Mouse (Mus musculus): ENCODE measurements around the gene Tsc1.

Gene Tsc1

DNA sequence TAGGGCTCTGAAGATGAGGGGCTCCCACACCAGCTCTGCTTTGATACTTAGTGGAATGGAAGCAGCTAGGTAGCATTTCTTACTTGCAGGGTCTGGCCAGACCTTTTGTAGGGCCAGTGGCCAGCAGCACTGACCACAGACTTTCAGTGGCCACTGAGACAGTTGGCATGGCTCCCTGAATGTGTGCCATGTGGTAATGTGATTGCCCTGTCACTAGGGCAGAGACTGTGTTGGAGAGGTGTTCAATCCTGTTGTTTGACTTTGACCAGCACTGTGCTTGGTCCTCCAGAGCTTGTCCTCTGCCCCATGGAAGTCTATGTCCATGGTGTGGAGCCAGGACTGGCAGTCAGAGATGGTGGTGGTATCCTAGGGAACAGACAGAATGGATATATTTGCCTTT lies 9.5 kb downstream of the Tsc1 start:
- no peak for DNase-seq (ENCODE audit: low read depth)

DNA sequence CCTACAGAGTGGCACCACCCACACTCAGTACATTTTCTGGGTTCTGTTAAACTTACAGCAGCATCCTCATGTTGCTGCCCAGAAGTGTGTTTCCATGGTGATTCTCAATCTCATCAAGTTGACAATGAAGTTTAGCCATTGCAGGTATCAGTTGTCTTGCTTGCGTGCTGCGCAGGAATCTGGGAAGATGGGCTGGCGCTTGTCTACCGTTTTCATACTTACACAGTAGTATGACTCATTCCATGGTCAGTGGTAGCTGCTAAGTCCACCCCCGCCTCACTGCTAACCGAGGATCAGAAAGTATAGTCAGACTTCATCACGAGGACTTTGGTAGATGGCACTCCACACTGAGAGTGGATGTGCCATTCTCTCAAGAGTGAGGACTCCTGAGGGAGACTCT lies 12.3 kb downstream of the Tsc1 start:
- DNase-seq (ENCODE audit: low read depth) = peak; percentile 18

DNA sequence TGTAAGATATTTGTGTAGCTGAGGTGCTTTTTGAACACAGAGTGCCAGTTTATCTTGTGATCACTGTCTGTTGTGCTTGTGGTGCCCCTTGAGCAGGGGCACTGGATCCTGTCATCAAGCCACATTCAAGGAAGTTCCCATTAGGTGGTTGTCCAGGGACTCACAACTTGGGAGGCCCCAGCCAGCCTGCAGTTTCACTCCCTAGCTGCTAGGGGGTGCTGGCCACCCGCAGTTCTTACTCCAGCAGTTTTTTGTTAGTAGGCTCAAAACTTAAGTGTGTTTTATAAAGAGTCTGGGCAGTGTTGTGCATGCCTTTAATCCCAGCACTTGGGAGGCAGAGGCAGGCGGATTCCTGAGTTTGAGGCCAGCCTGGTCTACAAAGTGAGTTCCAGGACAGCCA lies 13.3 kb downstream of the Tsc1 start:
- peak; percentile 65 for DNase-seq (ENCODE audit: low read depth)

DNA sequence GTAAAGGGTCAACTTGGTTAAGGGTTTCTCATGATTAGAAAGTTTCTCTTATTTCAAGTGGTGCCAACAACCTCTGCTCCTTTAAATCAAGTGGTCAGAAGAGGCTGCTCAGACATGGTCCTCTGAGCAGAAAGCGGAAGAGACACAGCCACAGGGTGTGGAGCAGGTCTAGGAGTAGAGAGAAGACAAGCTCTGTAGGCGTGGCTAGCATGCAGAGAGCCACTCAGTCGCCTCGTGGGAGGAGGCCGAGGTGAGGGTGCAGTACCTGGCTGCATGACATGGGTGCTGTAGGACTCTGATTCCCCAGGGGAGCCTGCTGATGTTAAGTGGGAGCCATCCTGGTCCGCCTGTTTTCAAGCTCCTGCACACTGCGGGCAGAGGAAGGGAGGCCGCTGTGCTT lies 15.2 kb downstream of the Tsc1 start:
- DNase-seq (ENCODE audit: low read depth) = no peak

DNA sequence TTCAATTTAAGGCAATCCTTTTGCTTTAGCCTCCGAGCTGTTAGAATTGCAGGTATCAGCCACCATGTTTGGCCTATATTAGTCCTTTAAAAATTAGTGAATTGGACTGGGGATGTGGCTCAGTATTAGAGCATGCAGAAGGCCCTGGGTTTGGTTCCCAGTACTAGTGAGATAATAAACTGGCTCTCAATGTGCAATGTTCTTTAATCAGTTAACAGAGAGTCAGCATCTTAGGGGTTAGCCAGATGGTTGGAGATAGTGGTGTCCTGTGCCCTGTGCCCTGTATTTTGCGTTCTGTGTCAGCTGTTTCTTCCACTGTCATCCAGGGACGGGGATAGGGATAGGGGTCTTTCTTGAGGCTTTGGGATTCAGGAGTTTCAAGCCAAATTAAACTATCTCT lies 21.9 kb downstream of the Tsc1 start:
- DNase-seq (ENCODE audit: low read depth) = no peak

DNA sequence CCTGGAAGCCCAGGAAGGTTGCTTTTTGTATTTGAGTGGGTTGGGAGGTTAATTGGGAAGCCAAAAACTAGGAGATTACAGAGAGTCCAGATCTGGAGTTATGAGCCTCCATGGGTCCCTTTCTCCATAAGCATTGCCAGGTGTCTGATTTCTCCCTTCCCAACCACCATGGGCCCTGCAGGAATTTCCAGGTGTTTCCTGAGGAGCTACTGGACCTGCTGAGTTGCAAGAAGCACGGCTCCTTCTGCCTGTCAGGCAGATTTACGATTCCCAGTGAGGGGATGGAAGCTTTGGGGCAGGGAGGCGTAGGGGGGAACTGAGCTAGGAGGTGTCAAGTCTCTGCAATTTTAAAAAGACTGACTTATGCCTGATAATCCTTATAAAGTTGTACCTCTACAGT lies 24.8 kb downstream of the Tsc1 start:
- no peak for DNase-seq (ENCODE audit: low read depth)

DNA sequence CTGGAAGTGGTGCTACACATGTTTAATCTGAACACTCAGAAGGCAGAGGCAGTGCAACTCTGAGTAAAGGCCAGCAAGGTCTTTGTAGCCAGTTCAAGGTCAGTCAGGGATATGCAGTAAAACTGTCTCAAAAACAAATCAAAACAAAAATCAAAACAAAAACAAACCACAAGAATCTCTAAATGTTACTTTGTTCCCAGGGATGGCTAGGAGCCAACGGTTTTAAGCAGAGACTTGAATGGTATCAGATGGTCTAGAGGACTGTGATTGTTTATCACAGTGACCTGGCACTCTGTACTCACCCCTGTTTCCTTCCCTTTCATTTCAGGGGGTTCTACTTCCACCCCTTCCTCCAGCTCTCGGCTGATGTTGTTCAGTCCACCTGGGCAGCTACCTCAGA lies 30.4 kb downstream of the Tsc1 start:
- no peak for DNase-seq (ENCODE audit: low read depth)

DNA sequence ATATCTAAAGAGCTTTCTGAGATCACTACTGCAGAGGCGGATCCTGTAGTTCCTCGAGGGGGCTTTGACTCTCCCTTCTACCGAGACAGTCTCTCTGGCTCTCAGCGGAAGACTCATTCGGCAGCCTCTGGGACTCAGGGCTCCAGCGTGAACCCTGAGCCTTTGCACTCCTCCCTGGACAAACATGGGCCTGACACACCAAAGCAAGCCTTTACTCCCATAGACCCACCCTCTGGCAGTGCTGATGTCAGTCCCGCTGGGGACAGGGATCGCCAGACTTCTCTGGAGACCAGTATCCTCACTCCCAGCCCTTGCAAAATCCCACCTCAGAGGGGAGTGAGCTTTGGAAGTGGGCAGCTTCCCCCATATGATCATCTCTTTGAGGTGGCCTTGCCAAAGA lies 35.0 kb downstream of the Tsc1 start:
- DNase-seq (ENCODE audit: low read depth) = no peak

DNA sequence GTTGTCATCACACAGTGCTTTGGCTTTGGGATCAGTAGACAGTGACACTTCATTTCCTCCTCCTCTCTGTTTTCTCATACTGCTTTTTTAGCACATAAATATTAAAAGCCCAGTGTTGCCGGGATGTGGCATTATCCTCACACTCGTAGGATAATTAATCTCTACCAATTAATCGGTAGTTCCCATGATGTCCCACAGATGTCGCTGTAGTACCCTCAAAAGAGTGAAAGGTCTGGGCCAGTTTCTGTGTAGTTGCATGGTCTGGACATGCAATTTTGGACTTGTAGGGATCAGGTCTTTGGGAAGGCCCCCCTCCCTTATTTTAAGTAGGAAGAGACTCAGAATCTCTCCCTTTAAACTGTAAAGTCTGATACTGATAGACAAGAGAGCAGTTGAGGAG lies 39.7 kb downstream of the Tsc1 start:
- peak; percentile 44 for DNase-seq (ENCODE audit: low read depth)

DNA sequence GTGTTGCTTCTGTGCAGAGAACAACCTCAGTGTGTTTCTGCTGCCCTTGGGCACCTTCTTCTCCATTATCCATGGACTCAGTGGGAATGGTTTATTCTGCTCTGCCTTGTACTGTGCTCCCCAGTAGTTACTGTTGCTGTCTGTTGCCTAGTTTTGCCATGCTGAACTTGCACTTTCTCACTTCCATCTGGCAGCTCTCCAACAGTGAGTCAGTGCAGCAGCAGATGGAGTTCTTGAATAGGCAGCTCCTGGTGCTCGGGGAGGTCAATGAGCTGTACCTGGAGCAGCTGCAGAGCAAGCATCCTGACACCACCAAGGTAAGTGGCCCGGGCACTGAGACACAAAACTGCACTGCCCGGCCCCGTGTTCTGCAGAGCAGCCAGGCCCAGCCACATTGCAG lies 40.7 kb downstream of the Tsc1 start:
- DNase-seq (ENCODE audit: low read depth) = peak; percentile 43

DNA sequence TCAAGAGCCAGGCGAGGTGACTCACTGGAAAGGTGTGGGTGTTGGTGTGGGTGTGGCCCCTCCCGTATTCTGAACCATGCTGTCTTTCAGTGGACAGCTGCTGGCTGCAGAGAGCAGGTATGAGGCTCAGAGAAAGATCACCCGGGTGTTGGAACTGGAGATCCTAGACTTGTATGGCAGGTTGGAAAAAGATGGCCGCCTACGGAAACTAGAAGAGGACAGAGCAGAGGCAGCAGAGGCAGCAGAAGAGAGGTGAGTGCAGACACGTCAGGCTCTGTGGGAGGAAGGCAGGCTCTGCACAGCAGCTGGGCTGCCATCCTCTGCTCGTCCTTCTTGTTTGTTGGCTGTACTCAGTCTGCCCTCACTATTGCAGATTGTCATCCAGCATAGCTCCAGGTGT lies 44.9 kb downstream of the Tsc1 start:
- DNase-seq (ENCODE audit: low read depth) = no peak

DNA sequence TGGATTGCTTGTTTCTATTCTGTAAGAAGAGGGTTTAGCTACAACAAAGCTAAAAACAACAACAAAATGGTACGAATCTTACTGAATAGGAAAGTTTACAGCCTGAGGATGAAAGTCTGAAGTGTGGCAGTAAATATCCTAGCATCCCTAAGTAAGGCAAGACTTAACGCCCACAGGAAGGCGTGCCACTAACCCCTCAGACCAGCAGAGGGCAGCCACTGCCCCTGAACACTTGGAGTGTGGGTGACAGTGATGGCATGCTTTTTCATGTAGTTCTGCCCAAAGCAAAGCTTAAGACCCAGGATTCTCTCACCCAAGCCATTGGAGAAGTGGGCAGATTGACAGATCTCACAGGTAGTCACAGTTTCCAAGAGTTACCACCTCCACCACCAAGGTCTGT lies 47.4 kb downstream of the Tsc1 start:
- peak; percentile 64 for DNase-seq (ENCODE audit: low read depth)

DNA sequence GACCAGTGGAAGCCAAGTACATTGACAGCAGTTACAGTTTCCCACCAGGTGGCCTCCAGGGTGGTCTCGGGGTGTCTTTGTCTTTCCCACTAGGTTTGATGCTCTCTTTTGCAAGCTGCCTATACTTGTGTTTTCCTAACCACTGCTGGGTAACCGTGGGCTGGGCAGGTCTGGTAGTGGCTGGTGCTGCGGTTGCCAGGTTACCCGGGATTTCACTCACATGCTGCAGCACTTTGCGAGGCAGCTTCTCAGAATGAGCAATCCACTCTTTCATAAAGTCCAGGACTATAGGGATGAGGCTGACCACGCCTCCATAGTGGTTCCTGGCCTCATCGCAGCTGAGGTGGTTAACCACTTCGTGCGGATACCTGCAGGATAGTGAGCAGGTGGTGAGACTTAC lies 51.7 kb downstream of the Tsc1 start:
- no peak for DNase-seq (ENCODE audit: low read depth)

DNA sequence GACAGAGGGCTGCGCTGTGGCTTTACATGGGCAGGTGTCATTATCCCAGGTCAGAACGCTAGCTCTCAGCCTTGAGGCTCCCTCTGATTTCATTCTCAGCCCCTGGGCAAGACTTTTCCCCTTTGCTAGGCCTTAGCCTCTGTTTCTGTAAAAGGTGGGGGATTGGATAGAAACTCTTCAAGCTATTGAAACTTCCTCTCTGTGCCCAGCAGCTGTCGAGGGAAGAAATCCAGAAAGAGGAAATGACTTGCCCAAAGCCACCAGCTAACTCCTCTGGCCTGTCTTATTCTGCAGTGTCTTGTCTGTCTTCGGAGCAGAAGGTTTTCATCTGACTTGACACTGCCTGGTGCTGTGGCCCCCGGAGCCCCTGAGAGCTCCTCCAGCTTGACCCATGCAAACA lies 57.5 kb downstream of the Tsc1 start:
- peak; percentile 44 for DNase-seq (ENCODE audit: low read depth)

DNA sequence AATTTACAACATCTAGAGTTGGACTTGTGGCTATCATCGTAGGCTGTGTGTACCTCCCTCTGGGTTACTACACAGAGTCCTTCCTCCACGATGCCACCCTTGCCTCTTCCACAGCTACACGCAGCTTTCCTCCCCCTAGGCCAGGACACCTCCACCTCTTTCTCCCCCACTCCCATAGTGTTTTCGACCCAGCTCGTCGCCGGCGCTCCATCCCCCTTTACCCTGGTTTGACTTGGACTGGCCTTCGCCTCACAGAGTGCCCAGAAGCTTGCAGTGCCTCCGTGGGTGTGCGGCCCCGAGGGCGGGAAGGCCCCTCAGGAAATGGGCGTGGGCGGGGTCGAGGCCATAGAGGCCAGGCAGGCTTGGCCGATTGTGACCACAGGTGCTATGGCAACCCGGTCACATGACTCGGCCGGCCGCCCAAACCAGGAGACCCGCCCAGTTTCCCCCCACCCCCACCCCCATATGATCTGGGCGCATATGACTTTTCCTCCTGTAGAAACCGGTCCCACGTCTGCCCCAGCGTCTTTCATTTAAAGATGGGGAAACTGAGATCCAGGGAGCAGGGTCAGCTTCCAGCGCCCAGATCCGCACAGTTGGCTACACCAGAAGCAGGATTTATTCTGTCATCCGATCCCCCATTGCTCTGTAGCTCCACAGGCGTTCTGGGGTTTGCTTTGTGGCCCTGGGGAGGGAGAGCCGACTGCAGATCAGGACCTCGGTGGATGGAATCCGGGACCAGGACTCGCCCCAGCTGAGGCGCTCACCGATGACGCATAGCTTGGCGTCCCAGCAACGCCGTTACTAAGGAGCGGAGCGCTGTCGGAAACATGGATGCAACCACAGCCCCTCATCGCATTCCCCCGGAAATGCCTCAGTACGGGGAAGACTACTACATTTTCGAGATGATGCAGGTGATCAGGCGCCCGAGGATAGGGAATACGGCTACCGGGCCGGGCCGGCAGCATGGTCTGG lies 58.6 kb downstream of the Tsc1 start, which contains the start of the genes Spaca9 and Ak8:
Gene Spaca9 (minus strand): TSS at position 367 of the 975 bp plus-strand sequence.
Gene Ak8 (plus strand): TSS at position 804 of the 975 bp plus-strand sequence.
- DNase-seq (ENCODE audit: low read depth) = peak; percentile 77

DNA sequence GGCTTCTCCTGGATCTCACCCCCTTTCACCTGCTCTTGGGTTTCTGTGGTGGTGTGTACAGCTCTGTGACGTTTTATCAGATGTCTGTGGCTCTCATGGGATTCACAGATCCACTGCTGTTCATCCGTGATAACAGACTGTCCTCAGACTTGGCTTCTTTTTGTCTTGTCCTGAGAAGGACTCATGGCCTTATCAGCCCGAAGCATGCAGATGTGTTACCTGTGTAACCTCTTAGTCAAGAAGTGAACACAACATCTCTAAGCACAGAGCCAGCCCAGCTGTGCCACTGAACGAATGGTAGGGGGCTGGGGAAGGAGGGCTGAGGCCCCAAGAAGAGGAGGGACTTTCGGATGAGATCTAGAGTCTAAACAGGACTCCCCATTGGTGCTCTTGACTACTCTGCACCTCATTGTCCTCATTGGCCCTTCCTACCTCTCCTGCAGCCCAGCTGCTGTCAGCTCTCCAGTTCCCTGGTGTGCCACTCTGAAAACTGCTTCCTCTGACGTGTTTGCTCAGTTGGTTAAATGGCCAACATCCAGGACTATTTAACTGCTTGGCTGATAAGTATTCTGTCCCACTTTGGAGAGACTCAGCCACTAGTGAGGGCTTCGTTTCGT lies 60.7 kb downstream of the Tsc1 start:
- peak; percentile 9 for DNase-seq (ENCODE audit: low read depth)

DNA sequence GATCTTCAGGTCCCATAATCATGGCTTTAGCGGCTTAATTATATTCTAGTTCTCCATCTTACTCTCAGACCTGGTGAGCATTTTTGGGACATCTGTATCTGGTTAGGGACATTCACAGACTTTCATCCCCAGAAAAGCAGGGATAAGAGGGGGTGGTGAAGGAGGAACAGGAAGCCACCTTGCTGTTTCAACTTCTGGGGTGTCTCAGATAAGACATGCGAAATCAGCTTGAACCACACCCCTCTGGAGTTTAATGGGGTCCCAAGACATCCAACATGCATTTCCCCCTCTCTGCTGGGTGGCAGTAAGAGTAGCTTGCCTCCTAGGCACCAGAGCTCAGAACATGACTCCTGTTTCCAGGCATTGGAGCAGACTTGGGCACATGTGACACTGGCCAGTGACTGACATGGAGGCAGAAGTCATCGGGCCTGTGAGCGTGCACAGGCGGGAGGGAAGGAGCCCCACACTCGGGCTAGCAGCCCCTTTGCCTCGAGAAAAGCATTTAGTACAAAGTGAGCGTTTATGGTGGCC lies 65.1 kb downstream of the Tsc1 start:
- no peak for DNase-seq (ENCODE audit: low read depth)

DNA sequence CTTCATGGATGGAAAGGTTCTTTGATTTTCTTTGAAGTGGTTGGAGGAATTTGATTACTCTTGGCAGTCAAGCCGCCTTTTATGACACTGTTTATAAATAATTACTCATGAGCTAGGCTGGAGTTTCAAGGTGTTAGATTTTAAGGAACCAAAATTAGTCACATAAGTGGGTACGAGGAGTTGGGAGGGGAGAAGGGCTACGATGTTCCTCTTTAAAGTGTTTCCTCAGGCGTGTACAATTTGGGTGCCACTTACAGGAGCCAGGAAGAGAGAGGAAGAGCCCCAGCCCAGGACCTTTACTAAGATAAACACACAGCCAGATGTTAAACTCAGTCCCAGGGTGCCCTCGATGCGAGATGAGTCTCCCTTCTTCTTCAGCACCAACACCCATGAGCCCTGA lies 65.8 kb downstream of the Tsc1 start:
- no peak for DNase-seq (ENCODE audit: low read depth)

DNA sequence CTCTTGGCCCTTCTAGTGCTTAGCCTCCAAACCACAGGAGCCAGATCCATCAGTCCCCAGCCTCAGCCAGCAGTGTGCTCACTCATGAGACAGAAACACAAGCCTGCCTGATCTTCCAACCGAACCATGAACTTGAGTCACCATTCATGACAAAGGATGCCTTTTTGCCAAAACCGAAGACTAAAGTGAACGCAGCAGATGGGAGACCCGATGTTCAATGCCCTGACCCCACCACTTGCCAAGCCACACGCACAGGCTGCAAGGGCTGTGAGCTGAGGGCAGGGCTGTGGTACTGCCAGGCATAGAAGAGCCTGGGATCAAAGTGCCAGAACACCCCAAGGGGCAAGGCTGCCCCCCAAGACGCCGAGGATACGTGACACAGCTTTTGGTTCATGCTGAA lies 72.0 kb downstream of the Tsc1 start:
- DNase-seq (ENCODE audit: low read depth) = no peak

DNA sequence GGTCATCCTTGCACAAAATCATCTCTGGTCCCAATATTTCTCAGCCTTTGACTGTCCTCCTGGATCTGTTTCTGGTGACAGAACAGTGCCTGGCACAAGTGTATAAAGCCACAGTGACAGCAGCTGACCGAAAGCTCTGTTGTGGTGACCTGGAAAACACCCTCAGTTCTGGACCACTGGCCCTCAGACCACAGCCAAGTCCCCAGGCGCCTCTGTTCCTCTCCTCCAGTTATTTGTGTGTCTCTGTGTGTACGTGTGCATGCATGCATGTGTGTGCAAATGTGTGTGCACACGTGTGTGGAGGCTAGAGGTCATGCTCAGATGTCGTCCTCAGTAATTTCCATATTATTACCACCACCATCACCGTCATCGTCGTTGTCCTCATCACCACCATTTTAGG lies 81.4 kb downstream of the Tsc1 start:
- no peak for DNase-seq (ENCODE audit: low read depth)

DNA sequence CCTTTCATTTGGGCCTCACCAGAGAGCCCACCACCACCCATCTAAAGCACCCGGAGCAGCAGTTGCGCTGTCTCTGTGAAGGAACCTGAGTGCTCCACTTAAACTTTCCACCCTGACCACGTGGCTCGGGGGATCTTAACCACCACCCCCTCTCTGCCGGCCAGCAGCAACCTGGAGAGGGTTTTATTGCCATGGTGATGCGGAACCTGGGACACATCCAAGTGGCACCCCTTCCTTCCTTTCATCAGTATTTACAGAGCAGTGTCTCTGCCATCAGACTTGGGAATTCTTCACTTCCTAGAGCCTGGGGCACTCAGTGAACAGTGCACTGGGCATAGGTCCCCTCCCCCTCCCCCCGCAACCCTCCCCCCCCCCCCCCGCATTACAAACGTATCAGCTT lies 82.9 kb downstream of the Tsc1 start:
- no peak for DNase-seq (ENCODE audit: low read depth)

DNA sequence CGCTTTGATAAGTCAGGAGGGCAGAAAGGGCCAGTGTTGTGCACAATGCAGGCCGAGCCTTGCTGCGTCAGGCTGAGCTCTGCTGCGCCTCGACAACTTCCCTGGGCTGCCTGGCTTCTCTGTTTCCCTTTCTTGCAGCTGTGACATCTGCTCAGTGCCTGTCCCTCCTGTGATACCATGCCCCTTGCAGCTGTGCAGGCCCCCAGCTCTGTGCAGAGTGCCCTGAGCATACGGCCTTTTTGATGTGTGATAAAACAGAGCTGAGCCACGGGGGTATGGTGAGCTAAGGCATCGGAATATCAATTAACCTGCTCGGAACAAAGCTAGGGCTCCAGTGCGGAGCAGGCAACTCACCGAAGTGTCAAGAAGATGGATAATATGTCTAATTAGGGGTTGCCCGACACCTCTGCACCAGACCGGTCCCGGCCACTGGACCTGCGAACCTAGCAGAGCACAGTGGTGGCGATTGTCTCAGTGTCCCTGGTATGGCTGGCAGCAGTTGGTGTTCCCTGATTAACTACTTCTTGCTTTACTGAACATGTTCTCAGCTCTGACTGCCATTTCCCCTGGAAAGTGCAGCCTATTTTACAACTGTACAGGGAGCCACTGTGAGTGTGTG lies 86.9 kb downstream of the Tsc1 start:
- no peak for DNase-seq (ENCODE audit: low read depth)

DNA sequence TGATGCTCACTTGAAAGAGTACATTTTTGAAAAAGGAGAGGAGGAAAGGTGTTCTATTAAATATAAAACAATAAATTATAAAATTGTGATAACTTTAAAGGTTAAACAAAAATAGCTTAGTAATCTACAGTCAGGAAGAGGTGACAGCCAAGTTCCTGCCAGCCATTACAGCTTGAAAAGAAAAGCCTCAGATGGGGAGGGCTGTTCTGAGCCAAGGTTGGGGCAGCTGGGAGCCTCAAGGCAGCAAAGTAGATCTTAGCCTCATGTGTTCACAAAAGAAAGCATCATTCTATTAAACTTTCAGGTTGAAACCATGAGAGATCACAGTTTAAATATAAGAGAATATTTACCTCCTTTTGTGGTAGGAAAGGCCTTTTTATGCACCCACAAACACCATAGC lies 89.6 kb downstream of the Tsc1 start:
- DNase-seq (ENCODE audit: low read depth) = no peak
